Mouse (Mus musculus): ENCODE results near the gene Hist1h2ak. TPM values are rescaled to one million over a fixed set of nuclear protein-coding genes. Genes with fewer than 3 reads are reported as not detected.
"Not testable (repeated sequence)": the region's sequence is repeated elsewhere in the genome, so short reads cannot be mapped to it uniquely, and the experiment has no call there.

The Hist1h2ak gene
- total RNA-seq, 2 experiments from 2014 or later: 27.8 to 28.5 TPM

GRCm38 (mm10) chr13:21722373-21722925 lies 31.2 kb downstream of the Hist1h2ak start:
- no peak for DNase-seq (ENCODE audit: low spot score in 2 of 2)

- DNase-seq (ENCODE audit: low spot score in 2 of 2): peak; percentile 42 to 62
Measured at GRCm38 (mm10) chr13:21721757-21722372, 31.8 kb downstream of the Hist1h2ak start, which contains the start of gene Hist1h2bm. TSS of gene Hist1h2bm (plus strand) at chr13:21722044.

- not testable (repeated sequence) for DNase-seq (ENCODE audit: low spot score in 2 of 2)
Measured at GRCm38 (mm10) chr13:21721107-21721756, 32.4 kb downstream of the Hist1h2ak start.

GRCm38 (mm10) chr13:21718381-21719080 lies 35.1 kb downstream of the Hist1h2ak start:
- DNase-seq (ENCODE audit: low spot score in 2 of 2): no peak

GRCm38 (mm10) chr13:21717397-21718357 lies 36.0 kb downstream of the Hist1h2ak start, which contains the start of gene Hist1h3h:
TSS of gene Hist1h3h (plus strand) at chr13:21717659.
- DNase-seq (ENCODE audit: low spot score in 2 of 2): peak; percentile 79 to 84

- peak; percentile 9 to 21 for DNase-seq (ENCODE audit: low spot score in 2 of 2)
Measured at GRCm38 (mm10) chr13:21716540-21717391, 36.9 kb downstream of the Hist1h2ak start.

GRCm38 (mm10) chr13:21715864-21716539 lies 37.6 kb downstream of the Hist1h2ak start, which contains the start of the genes Hist1h2bl and Hist1h2ai:
TSS of gene Hist1h2bl (minus strand) at chr13:21716143.
TSS of gene Hist1h2ai (plus strand) at chr13:21716422.
- peak; percentile 65 to 78 for DNase-seq (ENCODE audit: low spot score in 2 of 2)

GRCm38 (mm10) chr13:21715131-21715863 lies 38.3 kb downstream of the Hist1h2ak start:
- DNase-seq (ENCODE audit: low spot score in 2 of 2): peak; percentile 15 to 27

- DNase-seq (ENCODE audit: low spot score in 2 of 2): peak; percentile 68 to 70
Measured at GRCm38 (mm10) chr13:21714725-21715124, 38.9 kb downstream of the Hist1h2ak start.

GRCm38 (mm10) chr13:21711698-21712097 lies 41.9 kb downstream of the Hist1h2ak start:
- DNase-seq (ENCODE audit: low spot score in 2 of 2): no peak

GRCm38 (mm10) chr13:21710821-21711525 lies 42.7 kb downstream of the Hist1h2ak start:
- DNase-seq (ENCODE audit: low spot score in 2 of 2): peak; percentile 82 to 86

- DNase-seq (ENCODE audit: low spot score in 2 of 2): peak; percentile 92 to 93
Measured at GRCm38 (mm10) chr13:21710031-21710711, 43.5 kb downstream of the Hist1h2ak start.

GRCm38 (mm10) chr13:21706669-21707068 lies 47.0 kb downstream of the Hist1h2ak start:
- DNase-seq (ENCODE audit: low spot score in 2 of 2): no peak
